Mouse (Mus musculus): Measurements from ENCODE around the gene Schip1. TPM values are rescaled to one million over a fixed set of nuclear protein-coding genes. Genes with fewer than 3 reads are reported as not detected.

The Schip1 gene
- polyA plus RNA-seq, 1 experiment from 2014 or later: 2.3 TPM

DNA sequence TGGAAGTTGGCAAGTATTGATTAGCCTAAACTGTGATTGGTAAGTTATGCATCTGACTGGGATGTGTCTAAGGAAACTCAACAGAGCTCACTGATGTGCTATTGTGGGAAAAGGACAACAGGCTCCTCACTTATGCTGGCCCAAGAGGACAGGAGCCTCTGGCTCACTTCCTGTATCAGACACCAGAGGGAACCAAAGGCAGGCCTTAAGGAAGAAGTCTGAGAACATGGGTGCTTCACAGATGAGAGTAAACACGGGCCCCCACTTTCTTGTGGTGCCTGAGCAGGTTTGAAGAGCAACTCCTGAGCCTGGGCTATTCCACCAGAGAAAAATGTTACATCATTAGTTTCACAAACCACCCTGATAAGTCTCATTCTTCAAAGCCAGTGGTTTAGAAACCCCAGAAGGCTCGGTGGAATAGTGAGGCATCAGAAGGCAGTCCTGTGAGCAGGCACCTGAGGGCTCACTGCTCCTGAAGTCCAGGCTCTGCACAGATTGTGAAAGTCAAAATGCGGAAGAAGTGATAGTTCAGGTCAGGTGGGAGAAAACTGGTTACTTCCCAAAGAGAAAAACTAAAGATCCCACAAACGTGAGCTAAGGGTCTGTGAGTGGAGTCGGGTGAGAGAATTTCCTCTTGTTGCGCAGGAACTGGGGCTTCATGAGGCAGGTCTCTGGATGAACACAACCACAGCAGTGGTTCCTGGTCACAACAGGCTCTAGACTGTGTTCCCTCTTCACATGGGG is 582.0 kb downstream of the Schip1 start:
- 0 out of 2 replicates have a peak overlapping the region, but pooled peaks have one; percentile 11 for H3K27ac ChIP-seq (ENCODE audit: low read depth)
- peak; percentile 54; the same call in 1 of the 2 replicates for ATAC-seq

DNA sequence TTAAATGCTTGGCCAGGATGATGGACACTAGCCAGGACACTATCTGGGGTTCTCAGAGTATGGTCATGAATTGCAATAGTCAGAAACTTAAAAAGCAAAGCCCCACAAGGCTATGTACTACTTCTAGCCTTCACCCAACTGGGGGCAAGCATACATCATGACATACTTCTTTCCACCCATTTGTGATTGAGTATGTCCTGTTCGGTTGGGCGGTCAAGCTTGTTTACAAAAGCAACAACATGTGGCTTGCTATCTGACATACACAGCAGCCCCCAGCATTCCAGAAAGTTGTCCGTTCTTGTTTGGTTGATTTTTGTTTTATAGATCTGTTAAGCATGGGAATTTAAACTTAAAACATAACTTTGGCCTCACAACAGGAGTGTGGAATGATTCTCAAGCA is 582.7 kb downstream of the Schip1 start:
- H3K4me2 ChIP-seq (ENCODE audit: low read depth, low read length): no peak overlapping the region
- 74% methylated on average over 3 of the region's 3 CpGs for WGBS (ENCODE audit: insufficient replicate concordance)
- ATAC-seq: no peak
- no peak for DNase-seq
- no peak overlapping the region for H3K4me3 ChIP-seq (ENCODE audit: low read depth, low read length)
- H3K36me3 ChIP-seq (replicated peaks; ENCODE audit: insufficient read depth, low read length): no peaks in the 10 kb centered on the region
- H3K4me1 ChIP-seq (ENCODE audit: insufficient read depth): 0 out of 2 replicates have a peak, but pooled peaks cover 2% of the 10 kb centered on the region
- no peaks in the 10 kb centered on the region for H3K27me3 ChIP-seq (ENCODE audit: insufficient read depth, low read length)
- TF ChIP-seq EP300 (IDR thresholded peaks at IDR 0.05; ENCODE audit: low read depth) (no peak), CTCF (IDR thresholded peaks at IDR 0.05; ENCODE audit: low read depth) (no peak)
- 0 out of 2 replicates have a peak overlapping the region, but pooled peaks have one; percentile 11 for H3K27ac ChIP-seq (ENCODE audit: low read depth)
- no peak overlapping the region for H3K9ac ChIP-seq (replicated peaks)
- H3K9me3 ChIP-seq (ENCODE audit: low read length): no peaks in the 10 kb centered on the region

More for the DNA sequence above, 582.0 kb downstream of the Schip1 start:
- H3K9ac ChIP-seq (replicated peaks): no peak overlapping the region
- H3K27me3 ChIP-seq (ENCODE audit: insufficient read depth, low read length): no peaks in the 10 kb centered on the region
- 41% methylated on average over 6 of the region's 6 CpGs for WGBS (ENCODE audit: insufficient replicate concordance)
- no peak overlapping the region for H3K4me3 ChIP-seq (ENCODE audit: low read depth, low read length)
- no peak for DNase-seq
- H3K36me3 ChIP-seq (replicated peaks; ENCODE audit: insufficient read depth, low read length): no peaks in the 10 kb centered on the region
- no peak overlapping the region for H3K4me2 ChIP-seq (ENCODE audit: low read depth, low read length)
- TF ChIP-seq CTCF (IDR thresholded peaks at IDR 0.05; ENCODE audit: low read depth): peak; percentile 61
- TF ChIP-seq EP300 (IDR thresholded peaks at IDR 0.05; ENCODE audit: low read depth): no peak
- H3K4me1 ChIP-seq (ENCODE audit: insufficient read depth): 0 out of 2 replicates have a peak, but pooled peaks cover 2% of the 10 kb centered on the region
- H3K9me3 ChIP-seq (ENCODE audit: low read length): no peaks in the 10 kb centered on the region

DNA sequence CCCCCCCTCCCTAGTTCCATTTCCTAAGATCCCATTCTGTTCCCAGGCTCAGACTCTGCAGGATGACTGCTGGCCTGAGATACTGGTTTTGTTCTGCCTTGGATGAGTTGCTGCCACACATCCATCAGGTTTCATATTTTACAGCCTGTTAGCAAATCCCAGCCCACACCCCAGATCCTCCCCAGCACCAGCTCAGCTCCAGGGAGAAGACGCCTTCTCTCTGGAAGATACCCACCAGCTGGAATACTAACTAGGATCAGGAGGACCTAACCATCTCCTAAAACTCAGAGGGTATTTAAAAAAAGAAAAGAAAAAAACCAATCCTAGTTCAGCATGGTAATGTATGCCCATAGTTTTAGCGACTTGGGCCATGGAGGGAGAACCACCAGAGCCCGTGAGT is 585.6 kb downstream of the Schip1 start:
- no peak overlapping the region for H3K9ac ChIP-seq (replicated peaks)
- DNase-seq (no peak), ATAC-seq (no peak)
- H3K27me3 ChIP-seq (ENCODE audit: insufficient read depth, low read length): no peaks in the 10 kb centered on the region
- 79% methylated on average over 3 of the region's 3 CpGs for WGBS (ENCODE audit: insufficient replicate concordance)
- no peaks in the 10 kb centered on the region for H3K36me3 ChIP-seq (replicated peaks; ENCODE audit: insufficient read depth, low read length)
- H3K9me3 ChIP-seq (ENCODE audit: low read length): no peaks in the 10 kb centered on the region
- H3K4me3 ChIP-seq (ENCODE audit: low read depth, low read length): no peak overlapping the region
- no peak for TF ChIP-seq CTCF (IDR thresholded peaks at IDR 0.05; ENCODE audit: low read depth)
- no peak for TF ChIP-seq EP300 (IDR thresholded peaks at IDR 0.05; ENCODE audit: low read depth)
- H3K27ac ChIP-seq (ENCODE audit: low read depth): no peak overlapping the region
- no peak overlapping the region for H3K4me2 ChIP-seq (ENCODE audit: low read depth, low read length)
- H3K4me1 ChIP-seq (ENCODE audit: insufficient read depth): 0 out of 2 replicates have a peak, but pooled peaks cover 2% of the 10 kb centered on the region

DNA sequence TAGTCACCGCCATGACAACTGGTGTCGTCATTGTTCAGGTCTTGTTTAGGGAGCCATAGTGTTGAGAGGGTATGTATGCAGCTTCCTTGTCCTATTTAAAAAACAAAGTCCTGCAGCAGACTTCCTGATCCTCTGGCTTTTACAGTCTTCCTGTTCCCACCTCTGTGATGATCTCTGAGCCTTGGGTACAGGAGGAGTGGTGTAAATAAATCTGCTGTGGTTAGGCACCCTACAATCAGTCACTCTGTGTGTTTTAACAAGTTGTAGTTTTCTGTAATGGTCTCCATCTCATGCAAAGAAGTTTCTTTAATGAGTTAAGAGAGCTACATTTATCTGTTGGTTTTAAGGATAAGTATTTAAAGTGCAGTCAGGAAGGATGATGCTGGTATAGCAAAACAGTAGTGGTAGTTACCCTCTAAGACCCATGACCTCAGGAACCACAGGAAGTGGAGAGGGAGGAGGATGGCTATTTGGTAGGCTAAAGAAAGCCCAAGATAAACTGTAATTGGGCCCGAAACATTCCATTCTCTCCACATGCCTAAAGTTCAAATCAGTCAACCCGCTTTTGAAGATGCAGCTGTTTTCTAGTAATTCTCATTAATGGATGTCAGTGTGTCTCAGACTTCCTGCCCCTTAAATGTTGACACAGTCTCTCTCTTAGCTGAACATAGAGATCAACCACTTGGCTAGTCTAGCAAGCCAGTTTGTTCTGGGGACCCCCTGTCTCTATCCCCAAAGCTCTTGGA is 592.2 kb downstream of the Schip1 start:
- no peaks in the 10 kb centered on the region for H3K36me3 ChIP-seq (replicated peaks; ENCODE audit: insufficient read depth, low read length)
- DNase-seq (no peak), ATAC-seq (no peak)
- 58% methylated on average over 4 of the region's 4 CpGs for WGBS (ENCODE audit: insufficient replicate concordance)
- peaks cover 5% of the 10 kb centered on the region for H3K4me1 ChIP-seq (ENCODE audit: insufficient read depth)
- H3K9me3 ChIP-seq (ENCODE audit: low read length): no peaks in the 10 kb centered on the region
- H3K4me2 ChIP-seq (ENCODE audit: low read depth, low read length): no peak overlapping the region
- no peak overlapping the region for H3K27ac ChIP-seq (ENCODE audit: low read depth)
- TF ChIP-seq CTCF (IDR thresholded peaks at IDR 0.05; ENCODE audit: low read depth): no peak
- no peak for TF ChIP-seq EP300 (IDR thresholded peaks at IDR 0.05; ENCODE audit: low read depth)
- H3K27me3 ChIP-seq (ENCODE audit: insufficient read depth, low read length): no peaks in the 10 kb centered on the region
- H3K4me3 ChIP-seq (ENCODE audit: low read depth, low read length): no peak overlapping the region
- no peak overlapping the region for H3K9ac ChIP-seq (replicated peaks)

DNA sequence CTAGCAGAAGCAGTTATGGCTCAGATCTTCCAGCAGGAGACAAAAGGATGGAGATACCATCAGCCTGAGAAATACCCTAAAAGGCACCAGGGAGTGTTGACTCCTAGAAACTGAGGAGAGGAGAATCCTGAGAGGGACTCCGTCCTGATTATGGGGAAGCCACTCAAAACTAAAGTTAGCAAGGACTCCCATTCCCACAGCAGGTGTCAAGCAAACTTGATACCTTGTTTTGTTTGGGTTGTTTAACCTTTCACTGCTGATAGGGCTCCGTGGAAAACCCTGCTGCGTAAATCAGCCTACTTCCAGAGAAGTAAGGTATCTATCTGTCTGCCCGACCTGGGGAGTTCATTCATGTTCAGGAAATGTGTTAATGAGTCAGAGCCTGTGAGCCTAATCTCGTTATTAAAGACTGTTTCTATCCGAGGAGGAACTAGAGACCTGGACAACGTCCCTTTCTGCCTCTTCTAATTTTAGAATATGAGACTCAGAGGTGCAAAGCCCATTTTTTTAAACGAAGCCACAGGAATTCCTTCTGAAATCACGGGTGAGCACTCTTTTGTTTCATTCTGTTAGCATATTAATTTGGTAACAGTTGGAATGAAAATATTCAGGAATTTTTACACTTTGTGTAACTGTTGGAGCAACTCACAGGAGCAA is 593.1 kb downstream of the Schip1 start:
- Histone ChIP-seq H3K27me3 (ENCODE audit: insufficient read depth, low read length) (no peaks in the 10 kb centered on the region), H3K9ac (replicated peaks) (no peak overlapping the region), H3K4me1 (ENCODE audit: insufficient read depth) (peaks cover 9% of the 10 kb centered on the region), H3K9me3 (ENCODE audit: low read length) (no peaks in the 10 kb centered on the region), H3K4me3 (ENCODE audit: low read depth, low read length) (no peak overlapping the region), H3K36me3 (replicated peaks; ENCODE audit: insufficient read depth, low read length) (no peaks in the 10 kb centered on the region), H3K27ac (ENCODE audit: low read depth) (no peak overlapping the region), H3K4me2 (ENCODE audit: low read depth, low read length) (no peak overlapping the region)
- WGBS (ENCODE audit: insufficient replicate concordance): 15% methylated on average over 9 of the region's 9 CpGs
- ATAC-seq (no peak), DNase-seq (no peak)
- no peak for TF ChIP-seq EP300 (IDR thresholded peaks at IDR 0.05; ENCODE audit: low read depth)
- TF ChIP-seq CTCF (IDR thresholded peaks at IDR 0.05; ENCODE audit: low read depth): no peak

DNA sequence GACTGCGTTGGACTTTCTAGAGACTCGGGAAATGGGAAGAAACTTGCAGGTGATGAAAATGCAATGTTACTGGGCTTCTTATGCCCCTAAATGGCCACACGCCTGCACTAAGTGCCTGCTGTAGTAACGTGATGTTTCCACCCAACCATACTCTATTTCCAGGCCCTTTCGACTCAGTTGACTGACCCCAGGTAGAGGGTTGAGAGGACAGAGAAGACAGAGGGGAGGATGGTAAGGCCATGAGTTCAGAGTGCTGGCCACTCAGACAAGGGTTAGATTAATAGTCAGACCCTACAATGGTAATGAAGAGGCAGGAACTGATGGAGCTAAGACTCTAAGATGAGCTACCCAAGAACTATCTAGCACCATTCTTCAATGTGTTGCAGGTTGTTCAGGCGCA is 595.4 kb downstream of the Schip1 start:
- Histone ChIP-seq H3K36me3 (replicated peaks; ENCODE audit: insufficient read depth, low read length) (no peaks in the 10 kb centered on the region), H3K27ac (ENCODE audit: low read depth) (no peak overlapping the region), H3K9ac (replicated peaks) (no peak overlapping the region), H3K9me3 (ENCODE audit: low read length) (no peaks in the 10 kb centered on the region), H3K27me3 (ENCODE audit: insufficient read depth, low read length) (no peaks in the 10 kb centered on the region), H3K4me3 (ENCODE audit: low read depth, low read length) (no peak overlapping the region), H3K4me2 (ENCODE audit: low read depth, low read length) (no peak overlapping the region), H3K4me1 (ENCODE audit: insufficient read depth) (peaks cover 9% of the 10 kb centered on the region)
- ATAC-seq (no peak), DNase-seq (no peak)
- 83% methylated on average over 6 of the region's 6 CpGs for WGBS (ENCODE audit: insufficient replicate concordance)
- TF ChIP-seq CTCF (IDR thresholded peaks at IDR 0.05; ENCODE audit: low read depth) (no peak), EP300 (IDR thresholded peaks at IDR 0.05; ENCODE audit: low read depth) (no peak)
